Mouse (Mus musculus): Measurements from ENCODE around the gene Uvrag.

Gene Uvrag

GRCm38 (mm10) chr7:98879176-98879575 lies 261.8 kb downstream of the Uvrag start:
- DNase-seq (ENCODE audit: low spot score) = no peak

GRCm38 (mm10) chr7:98876119-98876518 lies 264.8 kb downstream of the Uvrag start:
- no peak for DNase-seq (ENCODE audit: low spot score)

GRCm38 (mm10) chr7:98875390-98875990 lies 265.5 kb downstream of the Uvrag start:
- no peak for DNase-seq (ENCODE audit: low spot score)

GRCm38 (mm10) chr7:98874411-98874951 lies 266.5 kb downstream of the Uvrag start:
- DNase-seq (ENCODE audit: low spot score) = no peak

- no peak for DNase-seq (ENCODE audit: low spot score)
Measured at GRCm38 (mm10) chr7:98873316-98873715, 267.6 kb downstream of the Uvrag start.

GRCm38 (mm10) chr7:98871882-98872281 lies 269.1 kb downstream of the Uvrag start:
- no peak for DNase-seq (ENCODE audit: low spot score)

- DNase-seq (ENCODE audit: low spot score) = no peak
Measured at GRCm38 (mm10) chr7:98870791-98871190, 270.1 kb downstream of the Uvrag start.

GRCm38 (mm10) chr7:98869070-98869469 lies 271.9 kb downstream of the Uvrag start:
- no peak for DNase-seq (ENCODE audit: low spot score)

- DNase-seq (ENCODE audit: low spot score) = no peak
Measured at GRCm38 (mm10) chr7:98867794-98868150, 273.2 kb downstream of the Uvrag start.

- no peak for DNase-seq (ENCODE audit: low spot score)
Measured at GRCm38 (mm10) chr7:98867053-98867793, 273.7 kb downstream of the Uvrag start.

GRCm38 (mm10) chr7:98863969-98864718 lies 276.8 kb downstream of the Uvrag start:
- no peak for DNase-seq (ENCODE audit: low spot score)

- no peak for DNase-seq (ENCODE audit: low spot score)
Measured at GRCm38 (mm10) chr7:98862994-98863393, 277.9 kb downstream of the Uvrag start.

- no peak for DNase-seq (ENCODE audit: low spot score)
Measured at GRCm38 (mm10) chr7:98861002-98861401, 279.9 kb downstream of the Uvrag start.

- no peak for DNase-seq (ENCODE audit: low spot score)
Measured at GRCm38 (mm10) chr7:98857094-98857493, 283.8 kb downstream of the Uvrag start.

- DNase-seq (ENCODE audit: low spot score) = no peak
Measured at GRCm38 (mm10) chr7:98856128-98856527, 284.8 kb downstream of the Uvrag start.

- DNase-seq (ENCODE audit: low spot score) = no peak
Measured at GRCm38 (mm10) chr7:98855388-98855787, 285.6 kb downstream of the Uvrag start.

GRCm38 (mm10) chr7:98853806-98854205 lies 287.1 kb downstream of the Uvrag start:
- DNase-seq (ENCODE audit: low spot score) = no peak

- no peak for DNase-seq (ENCODE audit: low spot score)
Measured at GRCm38 (mm10) chr7:98852950-98853650, 287.8 kb downstream of the Uvrag start.

GRCm38 (mm10) chr7:98851220-98851619 lies 289.7 kb downstream of the Uvrag start:
- DNase-seq (ENCODE audit: low spot score) = no peak

- DNase-seq (ENCODE audit: low spot score) = no peak
Measured at GRCm38 (mm10) chr7:98850388-98850787, 290.6 kb downstream of the Uvrag start.

GRCm38 (mm10) chr7:98848899-98849640 lies 291.9 kb downstream of the Uvrag start:
- no peak for DNase-seq (ENCODE audit: low spot score)

All from layer of hippocampus, adult 9-10 months (tissue).